Mouse (Mus musculus) limb, embryonic 13.5 days (tissue): ENCODE measurements around the gene Ncs1. TPM values are rescaled to one million over a fixed set of nuclear protein-coding genes. Genes with fewer than 3 reads are reported as not detected.

Source experiments
- ATAC-seq: fragments of 200-750 bp; cut with Nextera tagmentation; 2 replicates; pipeline ENCODE4 v1.8.0; 2017; ENCODE audit warnings: low read depth, moderate number of reproducible peaks, moderate TSS enrichment; ENCODE audit not compliant: low FRiP score
- H3K27ac ChIP-seq: fragments of 300-500 bp; sonication (generic); 2 replicates; pipeline ENCODE4 v1.5.1; 2015; ENCODE audit warnings: inconsistent platforms, mild to moderate bottlenecking, moderate library complexity
- H3K27me3 ChIP-seq: fragments of 300-500 bp; sonication (generic); 2 replicates; pipeline ENCODE4 v1.6.1; 2015; ENCODE audit warnings: mild to moderate bottlenecking, inconsistent platforms
- H3K36me3 ChIP-seq: fragments of 300-500 bp; sonication (generic); 2 replicates; pipeline ENCODE4 v1.6.1; 2015; ENCODE audit warnings: inconsistent platforms, mild to moderate bottlenecking, moderate library complexity
- H3K4me1 ChIP-seq: fragments of 300-500 bp; sonication (generic); 2 replicates; pipeline ENCODE4 v1.6.1; 2015; ENCODE audit warnings: inconsistent platforms
- H3K4me2 ChIP-seq: fragments of 300-500 bp; sonication (generic); replicated peaks from 2 replicates; pipeline ENCODE4 v1.6.1; 2015; ENCODE audit warnings: inconsistent platforms, mild to moderate bottlenecking, moderate library complexity
- H3K4me3 ChIP-seq: fragments of 300-500 bp; sonication (generic); 2 replicates; pipeline ENCODE4 v1.5.1; 2015; ENCODE audit warnings: moderate library complexity, mild to moderate bottlenecking, inconsistent platforms
- H3K9ac ChIP-seq: fragments of 300-500 bp; sonication (generic); 2 replicates; pipeline ENCODE4 v1.6.1; 2015; ENCODE audit warnings: mild to moderate bottlenecking, inconsistent platforms
- H3K9me3 ChIP-seq: fragments of 300-500 bp; sonication (generic); 2 replicates; pipeline ENCODE4 v1.6.1; 2016; ENCODE audit warnings: inconsistent platforms
- WGBS: fragments of 180-500 bp; shearing (Covaris S2); methylation state at CpG from one replicate; pipeline ENCODE4 v1.1.7; 2015; 5-methylcytosine and 5-hydroxymethylcytosine counted together
- polyA plus RNA-seq: library from polyadenylated mRNA; unstranded; fragments of >200 nt; fragmentation: Nextera tagmentation; extraction: Ambion mirVana; gene quantifications from 2 replicates; pipeline ENCODE4 v1.2.1, GENCODE M21; 2015

The Ncs1 gene
- polyA plus RNA-seq, 1 experiment from 2014 or later, result 49.6 TPM

- ATAC-seq, result no peak
- Histone ChIP-seq H3K4me1 (no peaks in the 10 kb centered on the region), H3K4me2 (no peak overlapping the region), H3K27me3 (no peaks in the 10 kb centered on the region), H3K4me3 (no peak overlapping the region), H3K9ac (no peak overlapping the region), H3K36me3 (peaks cover 92% of the 10 kb centered on the region), H3K9me3 (no peaks in the 10 kb centered on the region), H3K27ac (no peak overlapping the region)
- WGBS, result 94% methylated on average over 5 of the region's 5 CpGs
Observed at GRCm38 (mm10) chr2:31284531-31284930, 38.9 kb downstream of the Ncs1 start.

- H3K27ac ChIP-seq, result no peak overlapping the region
- peaks cover 69% of the 10 kb centered on the region for H3K36me3 ChIP-seq
- H3K9ac ChIP-seq, result no peak overlapping the region
- H3K27me3 ChIP-seq, result no peaks in the 10 kb centered on the region
- no peak overlapping the region for H3K4me2 ChIP-seq
- no peak overlapping the region for H3K4me3 ChIP-seq
- H3K4me1 ChIP-seq, result no peaks in the 10 kb centered on the region
- no peaks in the 10 kb centered on the region for H3K9me3 ChIP-seq
- WGBS, result 12% methylated on average over 6 of the region's 6 CpGs
- no peak for ATAC-seq
Observed at GRCm38 (mm10) chr2:31291421-31291820, 45.8 kb downstream of the Ncs1 start.

- H3K9ac ChIP-seq, result no peak overlapping the region
- peaks cover 10% of the 10 kb centered on the region for H3K4me1 ChIP-seq
- no peak overlapping the region for H3K4me3 ChIP-seq
- H3K27ac ChIP-seq, result no peak overlapping the region
- H3K9me3 ChIP-seq, result no peaks in the 10 kb centered on the region
- no peaks in the 10 kb centered on the region for H3K27me3 ChIP-seq
- peaks cover 35% of the 10 kb centered on the region for H3K36me3 ChIP-seq
- 0% methylated on average over 4 of the region's 4 CpGs for WGBS
- no peak for ATAC-seq
- H3K4me2 ChIP-seq, result no peak overlapping the region
Observed at GRCm38 (mm10) chr2:31294985-31295384, 49.4 kb downstream of the Ncs1 start.

- H3K9ac ChIP-seq, result no peak overlapping the region
- no peaks in the 10 kb centered on the region for H3K9me3 ChIP-seq
- H3K4me3 ChIP-seq, result no peak overlapping the region
- peaks cover 10% of the 10 kb centered on the region for H3K4me1 ChIP-seq
- H3K4me2 ChIP-seq, result no peak overlapping the region
- peaks cover 26% of the 10 kb centered on the region for H3K36me3 ChIP-seq
- H3K27me3 ChIP-seq, result no peaks in the 10 kb centered on the region
- WGBS, result 80% methylated on average over 6 of the region's 6 CpGs
- no peak overlapping the region for H3K27ac ChIP-seq
- ATAC-seq, result no peak
Observed at GRCm38 (mm10) chr2:31296395-31296794, 50.8 kb downstream of the Ncs1 start.

- WGBS, result 4% methylated on average over 17 of the region's 17 CpGs
- peak overlapping the region; percentile 69 for H3K4me2 ChIP-seq
- peaks cover 17% of the 10 kb centered on the region for H3K36me3 ChIP-seq
- peak overlapping the region; percentile 44; the same call in 1 of the 2 replicates for H3K27ac ChIP-seq
- H3K9me3 ChIP-seq, result no peaks in the 10 kb centered on the region
- ATAC-seq, result peak; percentile 92
- peaks cover 10% of the 10 kb centered on the region for H3K4me1 ChIP-seq
- H3K4me3 ChIP-seq, result peak overlapping the region; percentile 47
- no peaks in the 10 kb centered on the region for H3K27me3 ChIP-seq
- peak overlapping the region; percentile 62 for H3K9ac ChIP-seq
Observed at GRCm38 (mm10) chr2:31297602-31298268, 52.1 kb downstream of the Ncs1 start.

- Histone ChIP-seq H3K4me1 (peaks cover 10% of the 10 kb centered on the region), H3K9ac (peak overlapping the region; percentile 62; the same call in 1 of the 2 replicates), H3K36me3 (peaks cover 7% of the 10 kb centered on the region; the same call in 1 of the 2 replicates), H3K27me3 (no peaks in the 10 kb centered on the region), H3K9me3 (no peaks in the 10 kb centered on the region), H3K27ac (peak overlapping the region; percentile 44; the same call in 1 of the 2 replicates), H3K4me2 (peak overlapping the region; percentile 69), H3K4me3 (peak overlapping the region; percentile 47)
- no peak for ATAC-seq
- WGBS, result 48% methylated on average over 4 of the region's 4 CpGs
Observed at GRCm38 (mm10) chr2:31298814-31299213, 53.2 kb downstream of the Ncs1 start.

GRCm38 (mm10) chr2:31299266-31299665 lies 53.6 kb downstream of the Ncs1 start:
- Histone ChIP-seq H3K4me1 (peaks cover 10% of the 10 kb centered on the region), H3K4me2 (peak overlapping the region; percentile 69), H3K27ac (no peak overlapping the region), H3K9ac (no peak overlapping the region), H3K27me3 (no peaks in the 10 kb centered on the region), H3K9me3 (no peaks in the 10 kb centered on the region), H3K36me3 (peaks cover 2% of the 10 kb centered on the region; the same call in 1 of the 2 replicates), H3K4me3 (0 out of 2 replicates have a peak overlapping the region, but pooled peaks have one; percentile 2)
- WGBS, result 23% methylated on average over 4 of the region's 4 CpGs
- ATAC-seq, result no peak

GRCm38 (mm10) chr2:31299996-31300395 lies 54.4 kb downstream of the Ncs1 start:
- Histone ChIP-seq H3K9ac (no peak overlapping the region), H3K4me2 (no peak overlapping the region), H3K4me3 (no peak overlapping the region), H3K27ac (no peak overlapping the region), H3K9me3 (no peaks in the 10 kb centered on the region), H3K36me3 (no peaks in the 10 kb centered on the region), H3K4me1 (peaks cover 10% of the 10 kb centered on the region), H3K27me3 (no peaks in the 10 kb centered on the region)
- ATAC-seq, result no peak
- 74% methylated on average over 10 of the region's 10 CpGs for WGBS

- peaks cover 10% of the 10 kb centered on the region for H3K4me1 ChIP-seq
- no peak overlapping the region for H3K9ac ChIP-seq
- WGBS, result 80% methylated on average over 9 of the region's 9 CpGs
- H3K36me3 ChIP-seq, result no peaks in the 10 kb centered on the region
- no peak overlapping the region for H3K27ac ChIP-seq
- no peaks in the 10 kb centered on the region for H3K27me3 ChIP-seq
- no peak for ATAC-seq
- no peak overlapping the region for H3K4me3 ChIP-seq
- no peaks in the 10 kb centered on the region for H3K9me3 ChIP-seq
- H3K4me2 ChIP-seq, result no peak overlapping the region
Observed at GRCm38 (mm10) chr2:31303177-31303576, 57.6 kb downstream of the Ncs1 start.

GRCm38 (mm10) chr2:31304191-31304590 lies 58.6 kb downstream of the Ncs1 start:
- Histone ChIP-seq H3K4me1 (peaks cover under 1% of the 10 kb centered on the region), H3K4me2 (no peak overlapping the region), H3K27me3 (no peaks in the 10 kb centered on the region), H3K4me3 (no peak overlapping the region), H3K27ac (no peak overlapping the region), H3K36me3 (no peaks in the 10 kb centered on the region), H3K9me3 (no peaks in the 10 kb centered on the region), H3K9ac (no peak overlapping the region)
- ATAC-seq, result no peak
- WGBS, result 70% methylated on average over 9 of the region's 9 CpGs

GRCm38 (mm10) chr2:31304801-31305665 lies 59.4 kb downstream of the Ncs1 start:
- H3K4me1 ChIP-seq, result no peaks in the 10 kb centered on the region; the same call in 1 of the 2 replicates
- WGBS, result 72% methylated on average over 22 of the region's 22 CpGs
- H3K27me3 ChIP-seq, result peaks cover 7% of the 10 kb centered on the region; the same call in 1 of the 2 replicates
- H3K27ac ChIP-seq, result no peak overlapping the region
- ATAC-seq, result no peak
- H3K36me3 ChIP-seq, result no peaks in the 10 kb centered on the region
- H3K4me2 ChIP-seq, result no peak overlapping the region
- no peak overlapping the region for H3K4me3 ChIP-seq
- H3K9ac ChIP-seq, result no peak overlapping the region
- no peaks in the 10 kb centered on the region for H3K9me3 ChIP-seq

- Histone ChIP-seq H3K9me3 (no peaks in the 10 kb centered on the region), H3K27me3 (peaks cover 13% of the 10 kb centered on the region; the same call in 1 of the 2 replicates), H3K4me1 (no peaks in the 10 kb centered on the region; the same call in 1 of the 2 replicates), H3K27ac (no peak overlapping the region), H3K9ac (no peak overlapping the region), H3K36me3 (no peaks in the 10 kb centered on the region), H3K4me3 (no peak overlapping the region), H3K4me2 (no peak overlapping the region)
- no peak for ATAC-seq
- WGBS, result 46% methylated on average over 4 of the region's 4 CpGs
Observed at GRCm38 (mm10) chr2:31305684-31306083, 60.1 kb downstream of the Ncs1 start.
